Mouse (Mus musculus): ENCODE measurements around the gene Tnfaip8l2.
"Not testable (repeated sequence)": the region's sequence is repeated elsewhere in the genome, so short reads cannot be mapped to it uniquely, and the experiment has no call there.

Tnfaip8l2 gene

DNA sequence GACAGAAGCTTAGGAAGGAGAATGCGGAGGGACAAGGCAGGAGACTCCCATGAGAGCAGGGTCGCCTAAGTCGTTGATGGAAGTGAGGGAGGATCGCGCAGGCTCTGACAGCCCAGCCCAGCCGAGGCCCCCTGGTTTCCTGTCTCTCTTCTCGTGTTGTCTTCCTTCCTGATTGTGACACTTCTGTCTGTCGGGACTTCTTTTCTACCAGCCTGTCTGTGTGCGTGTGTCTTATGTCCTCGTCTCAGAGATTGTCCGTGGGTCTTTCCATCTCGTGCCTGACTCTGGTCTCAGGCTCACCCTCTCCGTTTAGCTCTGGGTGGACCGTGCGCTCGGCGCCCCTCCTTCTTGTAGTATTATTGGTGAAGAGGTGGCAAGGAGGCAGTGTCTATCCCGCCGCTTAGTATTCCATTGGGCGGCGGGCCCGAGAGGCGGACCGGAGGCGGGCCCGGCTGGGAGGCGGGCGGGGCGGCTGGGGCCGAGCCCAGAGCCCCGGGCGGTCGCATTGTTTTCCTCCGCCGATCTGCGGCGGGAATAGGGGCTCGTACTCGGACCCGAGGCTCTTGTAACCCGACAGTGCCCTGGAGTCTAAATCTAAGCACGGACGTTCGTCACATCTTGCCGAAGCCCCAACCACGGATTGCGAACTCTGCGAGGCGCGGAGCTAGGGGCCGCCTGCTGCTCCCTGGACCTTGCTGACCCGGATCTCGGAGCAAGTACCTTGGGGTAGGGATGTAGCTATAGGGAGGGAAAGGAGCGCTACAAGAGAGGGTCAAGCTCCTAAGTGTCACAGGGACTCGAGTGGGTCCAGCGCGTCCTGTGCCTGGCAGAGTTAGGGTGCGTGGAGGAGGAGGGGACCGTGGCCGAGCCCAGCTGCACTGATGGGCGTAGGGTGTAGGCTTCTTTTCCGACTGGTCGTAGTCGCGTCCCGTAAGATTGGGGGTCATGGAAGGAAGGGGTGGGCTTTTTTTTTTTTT, 18.1 kb upstream of the Tnfaip8l2 start, which contains the start of gene Sema6c:
TSS of gene Sema6c (plus strand) at position 471 of the 977 bp plus-strand sequence.
- peak; percentile 90 for DNase-seq (ENCODE audit: extremely low spot score)

- DNase-seq (ENCODE audit: extremely low spot score): no peak
These were observed 17.4 kb upstream of the Tnfaip8l2 start for GRCm38 (mm10) chr3:95159511-95159986.

DNA sequence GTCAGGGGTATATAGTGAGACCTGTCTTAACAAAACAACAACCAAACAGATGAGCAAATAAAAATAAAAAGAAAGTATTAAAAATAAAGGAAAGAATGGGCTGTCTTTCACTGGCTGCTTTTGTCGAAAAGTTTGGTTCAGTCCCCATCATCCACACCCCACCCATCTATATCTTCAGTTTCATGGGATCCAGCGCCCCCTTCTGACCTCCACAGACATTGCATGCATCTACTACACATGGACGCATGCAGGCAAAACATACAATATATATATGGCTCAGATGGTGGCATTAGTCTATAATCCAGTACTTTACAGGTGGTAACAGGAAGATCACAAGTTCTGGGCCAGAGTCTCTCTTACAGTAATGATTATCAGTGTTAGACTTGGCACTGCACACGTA, 11.7 kb upstream of the Tnfaip8l2 start:
- DNase-seq (ENCODE audit: extremely low spot score): no peak

- peak; percentile 35 for DNase-seq (ENCODE audit: extremely low spot score)
These were observed 5.8 kb upstream of the Tnfaip8l2 start for GRCm38 (mm10) chr3:95147924-95148323.

GRCm38 (mm10) chr3:95142617-95143011, 454 bp upstream of the Tnfaip8l2 start:
- DNase-seq (ENCODE audit: extremely low spot score): peak; percentile 81

- no peak for DNase-seq (ENCODE audit: extremely low spot score)
These were observed 686 bp downstream of the Tnfaip8l2 start for GRCm38 (mm10) chr3:95141474-95141873.

- no peak for DNase-seq (ENCODE audit: extremely low spot score)
These were observed 1.4 kb downstream of the Tnfaip8l2 start for GRCm38 (mm10) chr3:95140795-95141194.

DNA sequence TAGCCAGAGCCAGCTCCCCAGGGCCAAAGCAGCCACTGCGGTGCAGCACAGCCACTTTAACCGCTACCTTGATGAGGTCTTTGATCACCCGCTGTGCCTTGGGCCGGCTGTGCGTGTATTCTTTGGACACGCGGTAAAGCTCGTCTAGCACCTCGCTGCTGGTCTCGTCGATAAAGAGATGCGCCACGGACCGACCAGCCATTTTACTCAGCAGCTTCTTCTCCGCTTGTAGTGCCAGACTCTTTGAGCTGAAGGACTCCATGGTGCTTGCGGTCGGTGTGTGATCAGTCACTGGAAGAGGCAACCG, 1.9 kb downstream of the Tnfaip8l2 start:
- no peak for DNase-seq (ENCODE audit: extremely low spot score)

DNA sequence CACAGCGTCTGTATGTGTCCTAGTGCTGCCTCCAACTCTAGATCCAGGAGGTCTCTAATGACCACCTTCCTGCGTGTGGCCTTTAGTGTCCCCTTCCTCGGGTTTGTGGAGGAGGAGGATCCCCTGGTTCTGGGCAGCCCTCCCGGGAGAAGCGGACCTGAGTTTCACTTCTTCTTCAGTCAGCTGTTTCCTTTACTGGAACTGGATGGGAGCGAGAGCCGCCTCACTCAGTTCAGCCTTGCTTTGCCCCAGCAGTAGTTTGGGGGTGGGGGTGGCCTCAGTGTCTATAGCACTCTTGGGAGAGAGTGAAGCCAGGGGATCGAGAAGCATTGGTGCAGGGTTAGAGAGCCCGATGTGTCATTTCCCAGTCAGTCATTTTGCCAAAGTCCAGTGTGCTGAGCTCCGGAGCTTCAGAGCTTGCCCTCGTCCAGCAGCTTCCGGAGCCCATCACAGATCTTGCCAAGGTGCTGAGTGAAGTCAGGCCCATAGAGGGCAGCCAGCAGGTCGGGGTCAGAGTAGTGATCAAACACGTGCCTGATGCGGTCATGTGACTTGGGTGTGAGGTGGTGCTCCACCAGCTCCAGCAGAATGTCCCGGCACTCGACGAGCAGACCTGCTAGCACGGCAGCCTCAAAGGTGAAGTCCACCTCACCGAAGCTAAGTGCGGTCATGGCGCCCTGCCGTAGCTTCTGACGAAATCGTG, 2.4 kb downstream of the Tnfaip8l2 start:
- DNase-seq (ENCODE audit: extremely low spot score): no peak

- DNase-seq (ENCODE audit: extremely low spot score): no peak
These were observed 5.8 kb downstream of the Tnfaip8l2 start for GRCm38 (mm10) chr3:95136336-95136735.

- no peak for DNase-seq (ENCODE audit: extremely low spot score)
These were observed 6.6 kb downstream of the Tnfaip8l2 start for GRCm38 (mm10) chr3:95135433-95136052.

DNA sequence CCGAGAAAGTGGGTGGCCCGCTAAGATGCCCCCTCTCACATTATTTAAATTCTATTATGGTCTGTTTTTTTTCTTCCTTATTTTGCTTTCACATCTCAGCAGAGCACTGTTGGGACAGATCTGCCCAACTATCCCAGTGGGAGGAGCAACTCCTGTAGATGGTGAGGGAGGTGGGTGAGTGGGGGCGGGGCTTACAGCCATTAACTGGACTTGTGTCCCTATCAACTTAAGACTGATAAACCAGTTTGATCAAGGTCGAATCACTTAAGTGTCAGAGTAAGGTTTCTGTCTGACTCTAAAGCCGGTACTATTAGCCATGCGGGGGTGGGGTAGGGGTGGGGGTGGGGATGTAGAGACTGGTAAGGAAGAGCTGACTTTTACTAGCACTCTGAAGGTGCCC, 7.1 kb downstream of the Tnfaip8l2 start:
- DNase-seq (ENCODE audit: extremely low spot score): no peak

- not testable (repeated sequence) for DNase-seq (ENCODE audit: extremely low spot score)
These were observed 8.0 kb downstream of the Tnfaip8l2 start for GRCm38 (mm10) chr3:95134133-95134532.

GRCm38 (mm10) chr3:95133680-95134101, 8.5 kb downstream of the Tnfaip8l2 start, which contains the start of the genes Scnm1 and Lysmd1:
Scnm1 (minus strand) TSS chr3:95134011.
Lysmd1 (plus strand) TSS chr3:95134088.
- peak; percentile 87 for DNase-seq (ENCODE audit: extremely low spot score)

DNA sequence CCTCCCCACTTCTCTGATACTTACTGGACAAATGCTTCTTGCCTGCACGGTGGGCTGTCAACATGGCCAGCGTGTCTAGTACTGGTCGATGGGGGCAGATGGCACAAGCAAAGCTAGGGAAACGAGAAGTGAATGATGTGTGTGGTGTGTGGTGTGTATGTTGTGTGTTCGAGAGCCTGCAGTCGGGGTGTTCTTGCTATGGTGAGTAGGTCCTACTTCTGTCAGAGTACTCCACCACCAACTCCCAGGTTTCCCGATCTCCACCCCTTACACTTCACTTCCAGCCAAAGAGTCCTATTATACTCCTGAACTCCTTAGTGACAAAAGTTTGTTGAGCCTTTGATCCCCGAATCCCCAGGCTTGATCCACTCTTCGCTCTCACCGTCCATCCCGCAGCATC, 9.0 kb downstream of the Tnfaip8l2 start:
- no peak for DNase-seq (ENCODE audit: extremely low spot score)

GRCm38 (mm10) chr3:95132389-95132788, 9.8 kb downstream of the Tnfaip8l2 start:
- DNase-seq (ENCODE audit: extremely low spot score): not testable (repeated sequence)

DNA sequence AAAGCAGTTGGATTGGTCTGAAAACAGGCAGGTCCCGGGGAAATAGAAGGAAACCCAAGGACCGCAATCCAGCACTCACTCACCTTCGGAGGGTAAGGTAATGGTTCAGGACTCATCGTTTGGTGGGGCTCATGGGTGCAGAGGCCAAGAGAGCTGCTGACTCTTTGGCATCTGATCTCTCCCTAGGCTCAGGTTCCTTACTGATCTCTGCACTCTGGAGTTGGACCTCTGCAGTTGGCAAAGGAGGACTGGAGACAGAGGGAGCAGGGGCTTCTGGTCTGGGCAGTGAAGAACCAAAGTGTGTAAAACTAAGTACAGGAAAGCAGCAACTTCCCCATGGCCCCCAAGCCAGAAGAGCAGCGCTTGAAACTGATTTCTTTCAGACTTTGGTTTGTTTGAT, 12.1 kb downstream of the Tnfaip8l2 start:
- DNase-seq (ENCODE audit: extremely low spot score): no peak

GRCm38 (mm10) chr3:95129226-95129651, 12.9 kb downstream of the Tnfaip8l2 start:
- no peak for DNase-seq (ENCODE audit: extremely low spot score)

- DNase-seq (ENCODE audit: extremely low spot score): no peak
These were observed 17.2 kb downstream of the Tnfaip8l2 start for GRCm38 (mm10) chr3:95124972-95125371.

- DNase-seq (ENCODE audit: extremely low spot score): no peak
These were observed 17.9 kb downstream of the Tnfaip8l2 start, which contains the start of gene Tmod4 for GRCm38 (mm10) chr3:95124246-95124645. Tmod4 (plus strand) TSS chr3:95124476.

DNA sequence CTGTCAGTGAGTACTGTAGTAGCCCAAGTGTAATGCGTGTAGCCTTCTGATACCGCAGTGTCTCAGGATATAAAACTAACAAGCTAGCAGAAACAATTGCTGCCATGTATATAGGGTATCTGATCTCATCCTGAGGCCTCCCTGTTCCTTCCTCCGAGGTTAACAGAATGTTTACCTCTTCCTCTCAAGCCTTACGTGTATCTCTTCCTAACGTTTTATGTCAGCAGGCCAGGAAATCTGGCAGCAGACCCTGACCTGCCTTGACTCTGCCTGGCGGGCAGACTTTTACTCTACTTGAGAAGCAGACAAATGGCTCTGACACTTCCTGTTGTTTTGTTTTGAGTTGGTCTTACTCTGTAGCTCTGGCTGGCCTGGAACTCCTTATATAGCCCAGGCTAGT, 20.6 kb downstream of the Tnfaip8l2 start:
- no peak for DNase-seq (ENCODE audit: extremely low spot score)

DNA sequence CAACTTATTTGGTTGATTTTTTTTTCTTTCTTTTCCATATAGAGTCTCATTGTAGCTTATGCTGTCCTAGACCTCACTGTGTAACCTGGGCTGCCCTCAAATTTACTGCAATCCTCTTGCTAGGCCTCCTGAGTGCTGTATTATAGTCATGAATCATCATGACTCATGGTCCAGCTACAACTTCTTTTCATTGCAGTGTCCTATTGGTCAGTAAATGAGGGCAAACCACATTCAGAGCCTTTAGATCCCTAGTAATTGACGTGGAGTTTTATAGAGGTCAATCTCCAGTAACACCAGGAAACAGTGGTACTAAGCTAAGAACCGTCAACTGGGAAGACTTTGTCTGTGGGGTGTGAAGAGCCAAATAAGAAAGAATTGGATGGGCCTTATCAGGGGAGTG, 24.4 kb downstream of the Tnfaip8l2 start:
- DNase-seq (ENCODE audit: extremely low spot score): no peak

Data from embryo, embryonic 9.5 days (tissue).